Mouse (Mus musculus) yolk sac, embryonic 10.5 days (tissue): Measurements from ENCODE around the gene Gm14401.
A peak's percentile ranks its signal among the peaks of the same experiment; 100 is the strongest.
"Not testable (repeated sequence)": the region's sequence is repeated elsewhere in the genome, so short reads cannot be mapped to it uniquely, and the experiment has no call there.

ENCODE experiments used
- DNase-seq: peaks from one replicate; pipeline ENCODE4 v3.0.0-alpha.2; 2017; ENCODE audit warnings: low spot score

Gm14401 gene

GRCm38 (mm10) chr2:177073432-177074423 lies at the start of gene Gm14401:
TSS of gene Gm14401 (plus strand) at chr2:177074320.
- peak; percentile 42 for DNase-seq

GRCm38 (mm10) chr2:177072807-177073206 lies 1.3 kb upstream of the Gm14401 start:
- not testable (repeated sequence) for DNase-seq

- not testable (repeated sequence) for DNase-seq
Observed at GRCm38 (mm10) chr2:177075015-177075414, 895 bp downstream of the Gm14401 start.

- DNase-seq: not testable (repeated sequence)
Observed at GRCm38 (mm10) chr2:177079866-177080265, 5.7 kb downstream of the Gm14401 start.

- DNase-seq: not testable (repeated sequence)
Observed at GRCm38 (mm10) chr2:177109086-177109485, 35.0 kb downstream of the Gm14401 start.

GRCm38 (mm10) chr2:177129097-177129496 lies 55.0 kb downstream of the Gm14401 start:
- DNase-seq: not testable (repeated sequence)
